Mouse (Mus musculus) bone marrow, adult 2 months (tissue): ENCODE results near the gene Pkp3.

Experiments
- CTCF ChIP-seq: fragments of 200-500 bp; IDR thresholded peaks from 2 replicates; pipeline ENCODE4 v1.5.1; 2011; ENCODE audit warnings: low read length, control low read depth; ENCODE audit not compliant: control insufficient read depth, insufficient read depth
- POLR2A ChIP-seq: fragments of 200-500 bp; IDR thresholded peaks from 2 replicates; pipeline ENCODE4 v1.6.1; 2011; ENCODE audit warnings: low read depth, mild to moderate bottlenecking, control low read depth, low read length, borderline replicate concordance; ENCODE audit not compliant: control insufficient read depth

DNA sequence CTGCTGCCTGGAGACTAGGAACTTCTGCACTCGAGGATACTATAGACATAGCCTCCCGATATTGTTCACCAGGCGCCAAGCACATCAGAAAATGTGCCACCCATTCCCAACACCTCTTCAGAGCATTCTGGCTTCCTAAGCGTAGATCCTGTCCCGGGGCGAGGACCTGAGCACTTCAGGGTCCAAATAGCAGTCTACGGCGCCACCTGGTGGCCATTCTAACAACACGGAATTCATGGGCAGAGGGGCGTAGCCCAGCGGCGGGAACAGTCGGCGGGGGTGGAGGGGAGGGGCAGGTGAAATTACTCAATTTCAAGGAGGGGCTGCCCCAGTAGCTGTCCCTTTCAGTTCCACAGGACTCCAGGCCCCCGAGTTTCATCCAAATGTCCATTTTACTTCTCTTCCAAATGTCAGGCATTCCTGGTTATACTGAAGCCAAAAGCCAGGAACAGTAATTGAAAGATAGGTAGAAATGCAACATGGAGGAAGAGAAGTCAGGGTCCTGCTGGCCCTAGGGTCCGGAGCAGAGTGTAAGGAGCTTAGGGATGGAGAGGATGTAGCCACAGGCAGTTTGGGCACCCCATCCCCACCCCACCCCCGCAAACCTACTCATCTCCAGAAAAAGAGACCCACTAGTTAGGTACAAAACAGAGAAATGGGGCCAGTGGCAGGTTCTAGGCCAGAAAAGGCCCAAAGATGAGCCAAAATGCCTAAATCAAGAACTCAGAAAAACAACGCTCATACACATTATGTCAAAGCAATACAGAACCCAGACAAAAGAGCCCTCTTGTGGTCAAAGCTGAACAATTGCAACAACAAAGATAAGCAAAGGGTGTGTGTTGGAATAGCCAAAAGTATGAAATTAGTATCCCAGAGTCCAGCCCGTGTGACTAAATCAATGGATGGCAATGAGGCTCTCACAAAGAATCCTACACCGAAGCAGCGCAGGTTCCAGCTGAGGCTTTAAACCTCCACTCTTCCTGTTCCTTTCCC, 29.5 kb upstream of the Pkp3 start:
- TF ChIP-seq CTCF (peak; percentile 97), POLR2A (0 out of 2 replicates have a peak, but pooled peaks have one; percentile 30)
